Mouse (Mus musculus) liver, embryonic 15.5 days (tissue): Measurements from ENCODE around the gene Slc37a1. TPM values are rescaled to one million over a fixed set of nuclear protein-coding genes. Genes with fewer than 3 reads are reported as not detected.

Source experiments
- ATAC-seq: fragments of 200-750 bp; cut with Nextera tagmentation; 2 replicates; pipeline ENCODE4 v1.8.0; 2017; ENCODE audit warnings: moderate number of reproducible peaks, mild to moderate bottlenecking, moderate library complexity; ENCODE audit not compliant: insufficient read depth
- H3K27ac ChIP-seq: fragments of 300-500 bp; sonication (generic); replicated peaks from 2 replicates; pipeline ENCODE4 v1.5.1; 2015; ENCODE audit warnings: mild to moderate bottlenecking, inconsistent platforms
- H3K27me3 ChIP-seq: fragments of 300-500 bp; sonication (generic); 2 replicates; pipeline ENCODE4 v1.6.1; 2015; ENCODE audit warnings: mild to moderate bottlenecking, inconsistent platforms
- H3K36me3 ChIP-seq: fragments of 300-500 bp; sonication (generic); replicated peaks from 2 replicates; pipeline ENCODE4 v1.6.1; 2015; ENCODE audit warnings: moderate library complexity, mild to moderate bottlenecking, inconsistent platforms
- H3K4me1 ChIP-seq: fragments of 300-500 bp; sonication (generic); replicated peaks from 2 replicates; pipeline ENCODE4 v1.6.1; 2015; ENCODE audit warnings: inconsistent platforms
- H3K4me2 ChIP-seq: fragments of 300-500 bp; sonication (generic); 2 replicates; pipeline ENCODE4 v1.6.1; 2015; ENCODE audit warnings: moderate library complexity, mild to moderate bottlenecking, inconsistent platforms
- H3K4me3 ChIP-seq: fragments of 300-500 bp; sonication (generic); replicated peaks from 2 replicates; pipeline ENCODE4 v1.5.1; 2015; ENCODE audit warnings: mild to moderate bottlenecking, inconsistent platforms
- H3K9ac ChIP-seq: fragments of 300-500 bp; sonication (generic); 2 replicates; pipeline ENCODE4 v1.6.1; 2015; ENCODE audit warnings: moderate library complexity, mild to moderate bottlenecking, inconsistent platforms
- H3K9me3 ChIP-seq: fragments of 300-500 bp; sonication (generic); replicated peaks from 2 replicates; pipeline ENCODE4 v1.6.1; 2016; ENCODE audit warnings: inconsistent platforms
- WGBS: fragments of 180-500 bp; shearing (Covaris S2); methylation state at CpG from one replicate; pipeline ENCODE4 v1.1.7; 2015; ENCODE audit warnings: mixed read lengths; ENCODE audit not compliant: insufficient replicate concordance; 5-methylcytosine and 5-hydroxymethylcytosine counted together
- polyA plus RNA-seq: library from polyadenylated mRNA; unstranded; fragments of >200 nt; fragmentation: Nextera tagmentation; extraction: Ambion mirVana; gene quantifications from 2 replicates; pipeline ENCODE4 v1.2.1, GENCODE M21; 2015

Slc37a1 gene
- polyA plus RNA-seq, 1 experiment from 2014 or later = 2.9 TPM

GRCm38 (mm10) chr17:31332333-31332732, 45.7 kb downstream of the Slc37a1 start:
- no peak for ATAC-seq
- 44% methylated on average over 1 of the region's 1 CpGs for WGBS

GRCm38 (mm10) chr17:31334509-31335260, 48.1 kb downstream of the Slc37a1 start:
- ATAC-seq = no peak
- no peak overlapping the region for H3K27ac ChIP-seq
- H3K4me2 ChIP-seq = no peak overlapping the region
- no peaks in the 10 kb centered on the region for H3K36me3 ChIP-seq
- 72% methylated on average over 11 of the region's 11 CpGs for WGBS
- H3K4me1 ChIP-seq = no peaks in the 10 kb centered on the region
- no peak overlapping the region for H3K9ac ChIP-seq
- no peaks in the 10 kb centered on the region for H3K9me3 ChIP-seq
- H3K4me3 ChIP-seq = no peak overlapping the region
- H3K27me3 ChIP-seq = no peaks in the 10 kb centered on the region

More at GRCm38 (mm10) chr17:31332333-31332732, 45.7 kb downstream of the Slc37a1 start:
- H3K4me2 ChIP-seq = no peak overlapping the region
- no peaks in the 10 kb centered on the region for H3K36me3 ChIP-seq
- H3K9ac ChIP-seq = no peak overlapping the region
- no peak overlapping the region for H3K27ac ChIP-seq
- no peak overlapping the region for H3K4me3 ChIP-seq
- no peaks in the 10 kb centered on the region for H3K4me1 ChIP-seq
- H3K9me3 ChIP-seq = no peaks in the 10 kb centered on the region
- H3K27me3 ChIP-seq = no peaks in the 10 kb centered on the region

- WGBS = 76% methylated on average over 22 of the region's 22 CpGs
- no peak overlapping the region for H3K4me3 ChIP-seq
Observed at GRCm38 (mm10) chr17:31335344-31336080, 48.9 kb downstream of the Slc37a1 start.

GRCm38 (mm10) chr17:31339769-31340168, 53.2 kb downstream of the Slc37a1 start:
- WGBS = 67% methylated on average over 2 of the region's 2 CpGs
- no peak overlapping the region for H3K9ac ChIP-seq
- H3K9me3 ChIP-seq = no peaks in the 10 kb centered on the region
- 0 out of 2 replicates have a peak, but pooled peaks cover 5% of the 10 kb centered on the region for H3K4me1 ChIP-seq
- no peak overlapping the region for H3K4me2 ChIP-seq
- H3K4me3 ChIP-seq = no peak overlapping the region
- no peaks in the 10 kb centered on the region for H3K27me3 ChIP-seq
- H3K27ac ChIP-seq = no peak overlapping the region
- no peak for ATAC-seq
- no peaks in the 10 kb centered on the region for H3K36me3 ChIP-seq

More at GRCm38 (mm10) chr17:31335344-31336080, 48.9 kb downstream of the Slc37a1 start:
- no peak overlapping the region for H3K4me2 ChIP-seq
- H3K36me3 ChIP-seq = no peaks in the 10 kb centered on the region
- no peak overlapping the region for H3K27ac ChIP-seq
- H3K4me1 ChIP-seq = no peaks in the 10 kb centered on the region
- no peaks in the 10 kb centered on the region for H3K9me3 ChIP-seq
- H3K27me3 ChIP-seq = no peaks in the 10 kb centered on the region
- H3K9ac ChIP-seq = no peak overlapping the region
- ATAC-seq = no peak

- 67% methylated on average over 6 of the region's 6 CpGs for WGBS
- H3K4me3 ChIP-seq = no peak overlapping the region
Observed at GRCm38 (mm10) chr17:31342191-31342590, 55.6 kb downstream of the Slc37a1 start.

GRCm38 (mm10) chr17:31344172-31344801, 57.7 kb downstream of the Slc37a1 start:
- ATAC-seq = no peak
- Histone ChIP-seq H3K9ac (no peak overlapping the region), H3K36me3 (no peaks in the 10 kb centered on the region; the same call in 1 of the 2 replicates), H3K9me3 (no peaks in the 10 kb centered on the region), H3K4me2 (no peak overlapping the region), H3K27ac (no peak overlapping the region), H3K27me3 (no peaks in the 10 kb centered on the region), H3K4me1 (0 out of 2 replicates have a peak, but pooled peaks cover 5% of the 10 kb centered on the region), H3K4me3 (no peak overlapping the region)
- 24% methylated on average over 5 of the region's 5 CpGs for WGBS

More at GRCm38 (mm10) chr17:31342191-31342590, 55.6 kb downstream of the Slc37a1 start:
- Histone ChIP-seq H3K27me3 (no peaks in the 10 kb centered on the region), H3K27ac (no peak overlapping the region), H3K9ac (no peak overlapping the region), H3K4me1 (0 out of 2 replicates have a peak, but pooled peaks cover 5% of the 10 kb centered on the region), H3K36me3 (no peaks in the 10 kb centered on the region; the same call in 1 of the 2 replicates), H3K9me3 (no peaks in the 10 kb centered on the region), H3K4me2 (no peak overlapping the region)
- no peak for ATAC-seq

- 74% methylated on average over 3 of the region's 3 CpGs for WGBS
- no peaks in the 10 kb centered on the region for H3K9me3 ChIP-seq
- H3K4me1 ChIP-seq = 0 out of 2 replicates have a peak, but pooled peaks cover 5% of the 10 kb centered on the region
- no peak overlapping the region for H3K4me3 ChIP-seq
- no peak overlapping the region for H3K27ac ChIP-seq
- H3K4me2 ChIP-seq = no peak overlapping the region
- H3K9ac ChIP-seq = no peak overlapping the region
- H3K36me3 ChIP-seq = no peaks in the 10 kb centered on the region; the same call in 1 of the 2 replicates
- ATAC-seq = no peak
- no peaks in the 10 kb centered on the region for H3K27me3 ChIP-seq
Observed at GRCm38 (mm10) chr17:31344816-31345215, 58.2 kb downstream of the Slc37a1 start.

GRCm38 (mm10) chr17:31348129-31348528, 61.5 kb downstream of the Slc37a1 start:
- Histone ChIP-seq H3K4me2 (no peak overlapping the region), H3K27me3 (no peaks in the 10 kb centered on the region), H3K27ac (no peak overlapping the region), H3K36me3 (no peaks in the 10 kb centered on the region; the same call in 1 of the 2 replicates), H3K9me3 (no peaks in the 10 kb centered on the region), H3K4me3 (no peak overlapping the region), H3K9ac (no peak overlapping the region), H3K4me1 (0 out of 2 replicates have a peak, but pooled peaks cover 5% of the 10 kb centered on the region)
- 73% methylated on average over 5 of the region's 5 CpGs for WGBS
- no peak for ATAC-seq

GRCm38 (mm10) chr17:31349388-31349787, 62.8 kb downstream of the Slc37a1 start:
- H3K27ac ChIP-seq = no peak overlapping the region
- 75% methylated on average over 12 of the region's 12 CpGs for WGBS
- no peak for ATAC-seq
- H3K36me3 ChIP-seq = no peaks in the 10 kb centered on the region; the same call in 1 of the 2 replicates
- H3K9ac ChIP-seq = no peak overlapping the region
- no peaks in the 10 kb centered on the region for H3K9me3 ChIP-seq
- H3K4me3 ChIP-seq = no peak overlapping the region
- 0 out of 2 replicates have a peak, but pooled peaks cover 3% of the 10 kb centered on the region for H3K4me1 ChIP-seq
- H3K4me2 ChIP-seq = no peak overlapping the region
- H3K27me3 ChIP-seq = no peaks in the 10 kb centered on the region

- no peaks in the 10 kb centered on the region for H3K9me3 ChIP-seq
- no peaks in the 10 kb centered on the region for H3K27me3 ChIP-seq
- no peak overlapping the region for H3K9ac ChIP-seq
- no peaks in the 10 kb centered on the region for H3K4me1 ChIP-seq
- H3K27ac ChIP-seq = no peak overlapping the region
- WGBS = 71% methylated on average over 8 of the region's 8 CpGs
- ATAC-seq = no peak
- no peak overlapping the region for H3K4me2 ChIP-seq
- no peaks in the 10 kb centered on the region; the same call in 1 of the 2 replicates for H3K36me3 ChIP-seq
- H3K4me3 ChIP-seq = no peak overlapping the region
Observed at GRCm38 (mm10) chr17:31351984-31352383, 65.4 kb downstream of the Slc37a1 start.

GRCm38 (mm10) chr17:31353255-31353654, 66.7 kb downstream of the Slc37a1 start:
- ATAC-seq = no peak
- 64% methylated on average over 2 of the region's 2 CpGs for WGBS
- no peak overlapping the region for H3K27ac ChIP-seq

More at GRCm38 (mm10) chr17:31353255-31353654, 66.7 kb downstream of the Slc37a1 start:
- Histone ChIP-seq H3K4me3 (no peak overlapping the region), H3K27me3 (no peaks in the 10 kb centered on the region), H3K9ac (no peak overlapping the region), H3K4me2 (no peak overlapping the region), H3K4me1 (no peaks in the 10 kb centered on the region), H3K9me3 (no peaks in the 10 kb centered on the region), H3K36me3 (no peaks in the 10 kb centered on the region)
